Mouse (Mus musculus) liver, adult (tissue): ENCODE data around the gene Oser1.

Experiments used
- GATA4 ChIP-seq: IDR thresholded peaks from 2 replicates; pipeline ENCODE4 v1.6.1; 2014; ENCODE audit warnings: mild to moderate bottlenecking, low read length; ENCODE audit not compliant: insufficient replicate concordance

Oser1 gene

GRCm38 (mm10) chr2:163424597-163424996 is at the start of gene Oser1:
Oser1 (minus strand) TSS chr2:163424697.
- no peak for TF ChIP-seq GATA4

- TF ChIP-seq GATA4: no peak; the same call in 1 of the 2 replicates
These were observed 48.0 kb upstream of the Oser1 start, which contains the start of gene Fitm2 for GRCm38 (mm10) chr2:163472466-163472851. Fitm2 (minus strand) TSS chr2:163472629.

- no peak for TF ChIP-seq GATA4
These were observed 47.4 kb upstream of the Oser1 start for GRCm38 (mm10) chr2:163471710-163472465.

- TF ChIP-seq GATA4: no peak
These were observed 46.6 kb upstream of the Oser1 start for GRCm38 (mm10) chr2:163471136-163471535.

GRCm38 (mm10) chr2:163469711-163470110 is 45.2 kb upstream of the Oser1 start:
- TF ChIP-seq GATA4: no peak

GRCm38 (mm10) chr2:163468866-163469265 is 44.4 kb upstream of the Oser1 start:
- no peak for TF ChIP-seq GATA4

- TF ChIP-seq GATA4: no peak
These were observed 43.1 kb upstream of the Oser1 start for GRCm38 (mm10) chr2:163467585-163467984.

GRCm38 (mm10) chr2:163466771-163467170 is 42.3 kb upstream of the Oser1 start:
- no peak for TF ChIP-seq GATA4

- no peak for TF ChIP-seq GATA4
These were observed 40.1 kb upstream of the Oser1 start for GRCm38 (mm10) chr2:163464562-163464961.

- no peak for TF ChIP-seq GATA4
These were observed 39.5 kb upstream of the Oser1 start for GRCm38 (mm10) chr2:163463998-163464397.

- TF ChIP-seq GATA4: no peak
These were observed 38.8 kb upstream of the Oser1 start for GRCm38 (mm10) chr2:163463251-163463769.

- TF ChIP-seq GATA4: no peak
These were observed 38.3 kb upstream of the Oser1 start for GRCm38 (mm10) chr2:163462801-163463200.

GRCm38 (mm10) chr2:163462386-163462785 is 37.9 kb upstream of the Oser1 start:
- no peak for TF ChIP-seq GATA4

- no peak for TF ChIP-seq GATA4
These were observed 36.1 kb upstream of the Oser1 start for GRCm38 (mm10) chr2:163460622-163461021.

GRCm38 (mm10) chr2:163459380-163459779 is 34.9 kb upstream of the Oser1 start:
- TF ChIP-seq GATA4: no peak

GRCm38 (mm10) chr2:163458539-163459265 is 34.2 kb upstream of the Oser1 start:
- no peak for TF ChIP-seq GATA4
